Mouse (Mus musculus) megakaryocyte, embryonic 14.5 days (primary cell): ENCODE results near the gene Rab3gap2. TPM values are rescaled to one million over a fixed set of nuclear protein-coding genes. Genes with fewer than 3 reads are reported as not detected.

Experiments
- H3K27me3 ChIP-seq: replicated peaks from 2 replicates; pipeline ENCODE3; 2012; ENCODE audit warnings: inconsistent platforms
- H3K36me3 ChIP-seq: replicated peaks from 2 replicates; pipeline ENCODE3; 2012; ENCODE audit warnings: low read length, inconsistent platforms, mixed read lengths
- H3K4me1 ChIP-seq: 2 replicates; pipeline ENCODE4 v1.6.1; 2012; ENCODE audit warnings: inconsistent platforms
- H3K4me3 ChIP-seq: replicated peaks from 2 replicates; pipeline ENCODE3; 2012; ENCODE audit warnings: moderate library complexity, mild to moderate bottlenecking, inconsistent platforms
- H3K9me3 ChIP-seq: 2 replicates; pipeline ENCODE4 v1.6.1; 2012; ENCODE audit warnings: inconsistent platforms
- FLI1 ChIP-seq: IDR thresholded peaks from 2 replicates; pipeline ENCODE4 v1.6.1; 2012; ENCODE audit warnings: low read length, inconsistent platforms, mixed read lengths
- GATA1 ChIP-seq: IDR thresholded peaks from 3 replicates; pipeline ENCODE4 v1.6.1; 2012; ENCODE audit warnings: mixed read lengths, low read length, inconsistent platforms, borderline replicate concordance
- polyA plus RNA-seq: library from polyadenylated mRNA; stranded (reverse); fragments of >175 nt; gene quantifications from 2 replicates; pipeline ENCODE4 v1.2.3, GENCODE M21; 2012; ENCODE audit warnings: low replicate concordance; ENCODE audit not compliant: insufficient read depth

Gene Rab3gap2
- polyA plus RNA-seq, 1 experiment: 11.3 TPM

GRCm38 (mm10) chr1:185328721-185329610 is 125.0 kb downstream of the Rab3gap2 start, which contains the start of gene Iars2:
Gene Iars2 (minus strand): TSS chr1:185329396.
- Histone ChIP-seq H3K36me3 (peaks cover 34% of the 10 kb centered on the region), H3K4me1 (peaks cover 31% of the 10 kb centered on the region), H3K4me3 (peak within 1 kb of the TSS; percentile 99), H3K27me3 (no peaks in the 10 kb centered on the region), H3K9me3 (no peaks in the 10 kb centered on the region)
- TF ChIP-seq FLI1: no peak
- no peak for TF ChIP-seq GATA1

GRCm38 (mm10) chr1:185329851-185330250 is 125.9 kb downstream of the Rab3gap2 start:
- peaks cover 26% of the 10 kb centered on the region for H3K36me3 ChIP-seq
- peaks cover 38% of the 10 kb centered on the region for H3K4me1 ChIP-seq
- peak overlapping the region; percentile 99 for H3K4me3 ChIP-seq
- no peaks in the 10 kb centered on the region for H3K9me3 ChIP-seq
- TF ChIP-seq GATA1: no peak
- TF ChIP-seq FLI1: no peak
- no peaks in the 10 kb centered on the region for H3K27me3 ChIP-seq

- Histone ChIP-seq H3K9me3 (no peaks in the 10 kb centered on the region), H3K27me3 (no peaks in the 10 kb centered on the region), H3K4me3 (peak overlapping the region; percentile 69), H3K36me3 (peaks cover 11% of the 10 kb centered on the region), H3K4me1 (peaks cover 38% of the 10 kb centered on the region)
- TF ChIP-seq FLI1 (no peak), GATA1 (no peak)
Observed at GRCm38 (mm10) chr1:185331364-185331763, 127.4 kb downstream of the Rab3gap2 start.

GRCm38 (mm10) chr1:185331983-185332430 is 128.1 kb downstream of the Rab3gap2 start, which contains the start of gene Bpnt1:
Gene Bpnt1 (plus strand): TSS chr1:185332149.
- Histone ChIP-seq H3K4me1 (peaks cover 34% of the 10 kb centered on the region), H3K4me3 (peak within 1 kb of the TSS; percentile 91), H3K27me3 (no peaks in the 10 kb centered on the region), H3K9me3 (no peaks in the 10 kb centered on the region), H3K36me3 (peaks cover 5% of the 10 kb centered on the region)
- no peak for TF ChIP-seq GATA1
- no peak for TF ChIP-seq FLI1

DNA sequence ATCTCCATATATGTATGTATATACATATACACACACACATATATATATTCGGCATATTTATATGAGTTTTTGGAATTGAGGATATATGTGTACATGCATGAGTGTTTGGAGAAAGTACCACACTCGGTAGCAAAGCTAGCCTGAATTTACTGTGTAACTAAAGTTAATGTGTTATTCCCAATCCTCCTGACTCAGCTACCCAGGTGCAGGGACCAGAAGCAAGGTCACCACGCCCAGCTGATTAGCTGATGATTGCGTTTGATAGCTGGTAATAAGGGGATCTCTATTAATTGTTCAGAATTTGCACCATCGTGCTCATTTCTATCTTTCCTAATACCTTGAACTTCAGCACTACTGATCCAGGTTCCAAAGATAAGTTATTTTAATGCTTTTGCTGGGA is 129.7 kb downstream of the Rab3gap2 start:
- H3K4me1 ChIP-seq: peaks cover 32% of the 10 kb centered on the region
- TF ChIP-seq GATA1 (no peak), FLI1 (no peak)
- H3K4me3 ChIP-seq: no peak overlapping the region
- H3K36me3 ChIP-seq: peaks cover 2% of the 10 kb centered on the region
- H3K27me3 ChIP-seq: no peaks in the 10 kb centered on the region
- no peaks in the 10 kb centered on the region for H3K9me3 ChIP-seq

DNA sequence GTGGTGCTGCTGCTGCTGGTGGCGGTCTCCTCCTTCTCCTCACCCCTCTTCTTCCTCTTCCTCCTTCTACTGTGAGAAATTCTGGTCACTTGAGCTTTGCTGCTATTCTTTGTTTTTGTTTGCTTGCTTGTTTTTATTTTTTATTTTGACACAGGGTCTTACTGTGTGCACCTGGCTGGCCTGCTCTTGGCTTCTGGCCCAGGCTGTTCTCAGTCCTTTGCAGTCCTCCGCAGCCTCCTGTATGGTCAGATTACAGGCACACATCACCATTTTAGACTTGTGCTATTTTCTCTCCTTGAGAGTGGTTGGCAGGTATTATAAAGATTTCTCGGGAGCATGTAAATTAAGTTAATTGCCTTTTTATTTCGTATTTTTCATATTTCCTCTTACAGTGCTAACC is 130.2 kb downstream of the Rab3gap2 start:
- no peaks in the 10 kb centered on the region for H3K27me3 ChIP-seq
- peaks cover 32% of the 10 kb centered on the region for H3K4me1 ChIP-seq
- H3K9me3 ChIP-seq: no peaks in the 10 kb centered on the region
- TF ChIP-seq GATA1 (no peak), FLI1 (no peak)
- peaks cover 3% of the 10 kb centered on the region for H3K36me3 ChIP-seq
- H3K4me3 ChIP-seq: no peak overlapping the region

GRCm38 (mm10) chr1:185335231-185335765 is 131.4 kb downstream of the Rab3gap2 start:
- no peaks in the 10 kb centered on the region for H3K27me3 ChIP-seq
- no peak for TF ChIP-seq FLI1
- no peak for TF ChIP-seq GATA1
- H3K4me3 ChIP-seq: no peak overlapping the region
- H3K4me1 ChIP-seq: peaks cover 24% of the 10 kb centered on the region; the same call in 1 of the 2 replicates
- no peaks in the 10 kb centered on the region for H3K9me3 ChIP-seq
- peaks cover 10% of the 10 kb centered on the region for H3K36me3 ChIP-seq

Other genes with a start within 250 kb of the Rab3gap2 start
- gene Mark1, start 204.5 kb upstream of the Rab3gap2 start, polyA plus RNA-seq: not detected in 2 replicates
- 0.68 and 1.9 TPM in 2 replicates for gene Iars2, start 125.3 kb downstream of the Rab3gap2 start, polyA plus RNA-seq
- 9.7 TPM in 1 of 2 replicates, not detected in the other for gene Bpnt1, start 128.0 kb downstream of the Rab3gap2 start, polyA plus RNA-seq
- gene Eprs, start 158.9 kb downstream of the Rab3gap2 start, polyA plus RNA-seq: 0.44 and 5.8 TPM in 2 replicates